Mouse (Mus musculus) urinary bladder, postnatal 14 days (tissue): ENCODE results near the gene Mettl22.

Experiments
- DNase-seq: peaks from one replicate; pipeline ENCODE4 v3.0.0; 2021; ENCODE audit warnings: low spot score

Gene Mettl22

GRCm38 (mm10) chr16:8512830-8513229 is 42.2 kb downstream of the Mettl22 start:
- no peak for DNase-seq

GRCm38 (mm10) chr16:8513236-8513906 is 42.8 kb downstream of the Mettl22 start, which contains the start of gene Abat:
Abat (plus strand) TSS chr16:8513429.
- peak; percentile 89 for DNase-seq

GRCm38 (mm10) chr16:8514180-8514579 is 43.6 kb downstream of the Mettl22 start:
- peak; percentile 11 for DNase-seq

- no peak for DNase-seq
Observed at GRCm38 (mm10) chr16:8520525-8520924, 49.9 kb downstream of the Mettl22 start.

GRCm38 (mm10) chr16:8521322-8521721 is 50.7 kb downstream of the Mettl22 start:
- no peak for DNase-seq

- peak; percentile 26 for DNase-seq
Observed at GRCm38 (mm10) chr16:8523480-8524144, 53.0 kb downstream of the Mettl22 start.

- DNase-seq = no peak
Observed at GRCm38 (mm10) chr16:8524163-8524847, 53.7 kb downstream of the Mettl22 start.

- no peak for DNase-seq
Observed at GRCm38 (mm10) chr16:8525293-8525692, 54.7 kb downstream of the Mettl22 start.

GRCm38 (mm10) chr16:8525877-8526276 is 55.3 kb downstream of the Mettl22 start:
- DNase-seq = no peak

GRCm38 (mm10) chr16:8529389-8529788 is 58.8 kb downstream of the Mettl22 start:
- DNase-seq = no peak

- DNase-seq = no peak
Observed at GRCm38 (mm10) chr16:8530018-8530417, 59.4 kb downstream of the Mettl22 start.

GRCm38 (mm10) chr16:8532461-8532860 is 61.9 kb downstream of the Mettl22 start:
- DNase-seq = no peak

GRCm38 (mm10) chr16:8532894-8533293 is 62.3 kb downstream of the Mettl22 start:
- no peak for DNase-seq

- no peak for DNase-seq
Observed at GRCm38 (mm10) chr16:8533477-8533876, 62.9 kb downstream of the Mettl22 start.

- DNase-seq = no peak
Observed at GRCm38 (mm10) chr16:8534466-8535200, 64.0 kb downstream of the Mettl22 start.

GRCm38 (mm10) chr16:8535411-8535810 is 64.8 kb downstream of the Mettl22 start:
- no peak for DNase-seq

- no peak for DNase-seq
Observed at GRCm38 (mm10) chr16:8539150-8539865, 68.7 kb downstream of the Mettl22 start.
